Mouse (Mus musculus) G1E (cell line): ENCODE results near the gene Clcn2. TPM values are rescaled to one million over a fixed set of nuclear protein-coding genes. Genes with fewer than 3 reads are reported as not detected.

Experiments used
- ATAC-seq: 2 replicates; pipeline ENCODE4 v1.8.0; 2016; ENCODE audit warnings: mild to moderate bottlenecking; ENCODE audit not compliant: insufficient number of reproducible peaks, poor library complexity, low FRiP score, severe bottlenecking; ENCODE audit errors: extremely low read depth
- DNase-seq: peaks from one replicate; pipeline ENCODE4 v3.0.0; 2012; ENCODE audit warnings: low spot score
- H3K27me3 ChIP-seq: 2 replicates; pipeline ENCODE4 v1.6.1; 2012; ENCODE audit warnings: mild to moderate bottlenecking, low read length, inconsistent platforms; ENCODE audit not compliant: insufficient read depth
- H3K36me3 ChIP-seq: replicated peaks from 2 replicates; pipeline ENCODE3; 2012; ENCODE audit warnings: mild to moderate bottlenecking, inconsistent platforms
- H3K4me1 ChIP-seq: 2 replicates; pipeline ENCODE4 v1.6.1; 2012; ENCODE audit warnings: low read depth, low read length, inconsistent platforms, mixed read lengths; ENCODE audit not compliant: insufficient read depth
- H3K4me3 ChIP-seq: 2 replicates; pipeline ENCODE4 v1.5.1; 2012; ENCODE audit warnings: low read depth, mild to moderate bottlenecking, inconsistent platforms, low read length, moderate library complexity, mixed read lengths
- H3K9me3 ChIP-seq: replicated peaks from 2 replicates; pipeline ENCODE4 v1.6.1; 2012; ENCODE audit warnings: inconsistent platforms
- CTCF ChIP-seq: IDR thresholded peaks from 2 replicates; pipeline ENCODE4 v1.5.1; 2012; ENCODE audit warnings: low read depth, low read length, inconsistent platforms, mixed read lengths
- GATA1 ChIP-seq: IDR thresholded peaks from 2 replicates; pipeline ENCODE4 v1.6.1; 2012; ENCODE audit warnings: borderline replicate concordance, low read length, inconsistent platforms, mixed read lengths
- GATA2 ChIP-seq: IDR thresholded peaks from 2 replicates; pipeline ENCODE4 v1.6.1; 2012; ENCODE audit warnings: low read depth, low read length, inconsistent platforms, borderline replicate concordance
- POLR2AphosphoS5 ChIP-seq: IDR thresholded peaks from 2 replicates; pipeline ENCODE4 v1.6.1; 2012; ENCODE audit warnings: low read depth, low read length, inconsistent platforms; ENCODE audit not compliant: insufficient replicate concordance
- TAL1 ChIP-seq: conservative IDR thresholded peaks from 2 replicates; pipeline ENCODE4 v1.6.1; 2012; ENCODE audit warnings: low read depth, low read length, inconsistent platforms, mixed read lengths
- polyA plus RNA-seq: library from polyadenylated mRNA; stranded (reverse); fragments of >175 nt; gene quantifications from 2 replicates; pipeline ENCODE4 v1.2.3, GENCODE M21; 2012
- total RNA-seq, 2 experiments: library from RNA; stranded (forward) in 1 of 2; stranded (reverse) in 1 of 2; fragments of 200-1000 nt in 1 of 2; fragments of >200 nt in 1 of 2; fragmentation: Nextera tagmentation in 1 of 2; gene quantifications; 2 replicates each; pipeline ENCODE4 v1.2.3; 2014 to 2017

The Clcn2 gene
- total and polyA plus RNA-seq, 3 experiments = 16.4 to 55.5 (median 25.8) TPM

DNA sequence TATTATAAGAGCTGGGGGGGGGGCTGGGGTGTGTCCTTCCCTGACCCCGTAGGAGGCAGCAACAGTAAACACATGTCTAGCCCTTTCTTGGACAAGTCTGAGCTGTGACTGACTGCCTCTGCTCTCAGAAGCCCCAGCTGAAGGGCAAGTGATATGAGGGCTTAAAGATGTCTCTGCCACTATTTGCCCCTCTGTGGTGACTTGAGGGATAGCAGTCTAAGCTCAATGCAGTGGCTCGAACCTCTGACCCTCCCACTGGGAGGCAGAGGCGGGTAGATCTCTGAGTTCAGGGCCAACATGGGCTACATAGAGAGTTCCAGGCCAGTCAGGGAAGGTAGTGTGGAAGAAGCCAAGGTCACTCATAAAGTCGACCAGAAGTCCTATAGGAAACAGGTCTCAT lies 6.7 kb downstream of the Clcn2 start:
- no peak for DNase-seq
- peaks cover 87% of the 10 kb centered on the region for H3K36me3 ChIP-seq
- H3K27me3 ChIP-seq = no peaks in the 10 kb centered on the region
- H3K4me3 ChIP-seq = no peak overlapping the region
- TF ChIP-seq GATA1 = no peak
- TF ChIP-seq CTCF = 0 out of 2 replicates have a peak, but pooled peaks have one; percentile 12
- H3K9me3 ChIP-seq = no peaks in the 10 kb centered on the region
- no peak for ATAC-seq
- H3K4me1 ChIP-seq = peaks cover 98% of the 10 kb centered on the region

DNA sequence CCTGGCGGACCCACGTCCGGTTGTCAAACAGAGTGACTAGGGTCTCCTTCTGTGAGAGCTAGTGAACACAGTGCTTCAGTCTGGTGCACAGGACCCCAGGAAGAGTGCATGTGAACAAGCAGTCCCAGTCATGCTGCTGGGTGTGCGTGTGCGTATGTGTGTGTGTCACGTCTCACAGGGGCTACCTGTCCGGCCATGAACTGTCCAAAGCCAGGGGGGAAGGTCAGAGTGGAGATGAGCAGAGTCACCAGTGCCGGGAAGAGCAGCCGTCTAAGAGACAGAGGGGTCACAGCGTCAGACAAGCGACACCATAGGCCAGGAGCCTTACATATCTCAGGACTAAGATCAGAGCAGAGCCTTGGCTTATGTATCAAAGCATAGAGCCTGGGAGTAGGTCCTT lies 7.2 kb downstream of the Clcn2 start:
- DNase-seq (no peak), ATAC-seq (no peak)
- Histone ChIP-seq H3K4me3 (peak overlapping the region; percentile 24; the same call in 1 of the 2 replicates), H3K4me1 (peaks cover 99% of the 10 kb centered on the region), H3K36me3 (peaks cover 91% of the 10 kb centered on the region), H3K27me3 (no peaks in the 10 kb centered on the region), H3K9me3 (no peaks in the 10 kb centered on the region)
- TF ChIP-seq CTCF (no peak), POLR2AphosphoS5 (no peak), GATA1 (no peak), GATA2 (no peak), TAL1 (no peak)

DNA sequence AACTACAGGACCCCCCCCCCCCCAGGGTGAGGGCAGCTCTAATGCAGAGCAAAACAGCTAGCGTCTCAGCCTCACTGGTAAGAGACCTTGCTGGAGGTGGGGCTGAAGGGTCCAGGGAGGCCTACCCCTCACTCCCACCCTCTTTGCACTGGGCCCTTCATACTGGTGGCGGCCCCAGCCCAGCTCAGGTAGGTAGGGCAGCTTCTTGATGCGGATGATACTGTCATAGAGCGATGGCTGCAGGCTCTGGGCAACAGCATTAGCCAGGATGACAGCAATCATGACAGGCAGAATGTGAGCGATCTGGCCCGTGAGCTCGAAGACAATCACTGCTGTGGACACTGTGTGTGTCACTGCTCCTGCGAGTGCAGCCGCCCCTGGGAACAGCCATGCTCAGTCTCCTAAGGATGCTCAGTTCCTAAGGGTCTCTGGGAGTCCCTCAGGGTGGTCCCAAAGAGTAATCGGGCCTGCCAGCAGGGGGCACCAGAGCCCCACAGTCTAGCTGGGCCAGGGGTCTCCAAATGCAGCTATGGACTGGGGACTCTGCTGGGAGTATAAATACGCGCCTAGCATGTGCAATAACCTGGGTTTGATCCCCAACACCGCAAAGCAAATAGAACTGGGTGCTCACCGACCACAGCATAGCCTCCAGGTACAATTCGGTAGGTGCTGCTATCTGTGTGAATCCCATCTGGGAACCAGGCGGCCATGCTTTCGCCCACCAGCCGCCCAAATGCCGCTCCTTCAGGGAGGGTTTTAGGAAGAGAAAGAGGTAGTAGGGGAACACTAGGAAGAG lies 8.4 kb downstream of the Clcn2 start:
- no peaks in the 10 kb centered on the region for H3K9me3 ChIP-seq
- TF ChIP-seq GATA1 (no peak), CTCF (peak; percentile 73)
- H3K27me3 ChIP-seq = no peaks in the 10 kb centered on the region
- DNase-seq (no peak), ATAC-seq (no peak)
- H3K4me3 ChIP-seq = no peak overlapping the region
- peaks cover 100% of the 10 kb centered on the region for H3K4me1 ChIP-seq
- peaks cover 98% of the 10 kb centered on the region for H3K36me3 ChIP-seq

DNA sequence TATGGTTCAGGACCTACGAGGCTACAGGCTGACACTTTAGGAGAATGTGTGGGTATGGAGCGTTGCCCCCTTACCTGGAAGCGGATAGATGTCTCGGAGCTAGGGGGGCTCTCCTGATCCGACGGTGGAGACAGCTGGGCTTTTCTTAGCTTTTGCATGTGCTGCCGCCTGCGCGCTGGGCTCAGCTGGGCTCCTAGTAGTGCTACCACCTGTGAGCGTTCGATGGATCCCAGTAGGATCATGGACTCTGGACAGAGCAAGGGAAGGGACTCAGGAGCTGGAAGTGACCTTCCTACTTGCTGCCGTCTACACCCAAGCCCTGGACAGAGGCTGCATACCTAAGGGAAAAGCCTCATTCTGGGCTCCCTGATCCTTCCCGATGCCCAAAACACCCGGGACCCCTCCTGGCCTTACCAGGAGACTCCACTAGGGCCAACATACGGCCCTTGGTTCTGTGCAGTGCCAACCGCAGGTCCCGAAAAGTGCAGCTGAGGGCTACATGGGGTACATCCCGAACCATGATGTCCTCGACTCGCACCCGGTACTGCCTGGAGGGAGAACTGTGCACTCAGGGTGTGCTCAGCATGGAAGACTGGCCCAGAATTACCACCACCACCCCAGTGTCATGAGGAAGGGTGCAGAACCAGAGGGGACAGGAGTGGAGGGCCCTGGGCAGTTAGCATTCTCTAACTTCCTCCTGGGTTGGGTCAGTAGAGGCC lies 9.2 kb downstream of the Clcn2 start:
- ATAC-seq = no peak
- H3K4me1 ChIP-seq = peaks cover 100% of the 10 kb centered on the region
- peaks cover 92% of the 10 kb centered on the region for H3K36me3 ChIP-seq
- peak overlapping the region; percentile 53; the same call in 1 of the 2 replicates for H3K4me3 ChIP-seq
- no peak for DNase-seq
- H3K9me3 ChIP-seq = no peaks in the 10 kb centered on the region
- H3K27me3 ChIP-seq = no peaks in the 10 kb centered on the region
- TF ChIP-seq TAL1 (no peak), GATA1 (no peak), CTCF (no peak)

DNA sequence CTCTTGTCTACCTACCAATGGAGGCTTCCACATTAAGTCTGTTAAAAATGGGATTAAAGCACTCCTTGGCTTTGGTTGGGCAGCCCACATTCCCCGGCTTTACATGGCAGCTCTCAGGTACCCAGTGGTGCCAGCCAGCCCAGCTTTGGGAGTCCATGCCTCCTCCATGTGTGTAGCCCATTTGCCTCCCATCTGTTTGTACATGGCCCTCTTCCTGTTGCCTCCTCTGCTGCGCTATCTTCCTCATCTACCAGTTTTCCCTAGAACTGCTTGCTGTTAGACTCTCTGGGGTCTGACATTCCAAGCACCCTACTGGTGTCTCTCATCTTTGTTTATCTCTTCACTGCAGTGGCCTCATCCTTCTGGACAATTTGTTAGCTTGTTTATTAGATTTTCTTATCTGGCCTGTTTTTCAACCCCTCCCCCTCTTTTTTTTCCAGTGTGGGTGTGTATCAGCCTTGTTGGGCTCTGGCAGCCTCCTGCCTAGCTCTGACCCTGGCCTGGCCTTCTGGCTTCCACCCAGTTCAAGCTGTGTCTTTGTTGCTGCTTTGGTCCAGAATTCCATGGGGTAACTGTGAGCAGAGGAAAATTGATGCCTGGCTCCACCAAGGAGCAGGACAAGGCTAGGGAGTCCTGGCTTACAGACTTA lies 11.0 kb downstream of the Clcn2 start:
- Histone ChIP-seq H3K4me1 (peaks cover 99% of the 10 kb centered on the region), H3K27me3 (no peaks in the 10 kb centered on the region), H3K36me3 (peaks cover 90% of the 10 kb centered on the region), H3K9me3 (no peaks in the 10 kb centered on the region), H3K4me3 (peak overlapping the region; percentile 50; the same call in 1 of the 2 replicates)
- ATAC-seq = peak; percentile 11
- peak; percentile 35; the same call in 1 of the 2 replicates for TF ChIP-seq TAL1
- no peak for TF ChIP-seq POLR2AphosphoS5
- TF ChIP-seq GATA1 = no peak
- TF ChIP-seq GATA2 = peak; percentile 70; the same call in 1 of the 2 replicates
- no peak for TF ChIP-seq CTCF
- peak; percentile 52 for DNase-seq

DNA sequence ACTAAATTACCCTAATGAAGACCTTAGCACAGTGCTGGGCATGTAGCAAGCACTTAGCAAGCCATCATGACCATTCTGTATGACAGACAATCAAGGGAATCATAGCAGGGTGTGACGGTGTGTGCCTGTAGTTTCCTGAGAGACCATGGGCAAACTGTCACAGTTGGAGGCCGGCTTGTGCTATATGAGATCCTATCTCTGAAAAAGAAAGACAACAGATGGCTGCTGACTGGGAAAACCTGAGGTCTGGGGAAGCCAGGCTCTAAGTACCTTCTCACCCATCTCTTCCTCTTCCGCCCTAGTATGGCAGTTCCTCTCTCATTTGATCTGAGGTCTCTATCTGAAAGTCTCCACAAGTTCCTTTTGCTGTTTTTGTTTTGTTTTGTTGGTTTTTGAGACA lies 11.8 kb downstream of the Clcn2 start:
- no peak overlapping the region; the same call in 1 of the 2 replicates for H3K4me3 ChIP-seq
- no peak for TF ChIP-seq TAL1
- no peak for TF ChIP-seq CTCF
- no peak for TF ChIP-seq GATA1
- TF ChIP-seq POLR2AphosphoS5 = no peak
- TF ChIP-seq GATA2 = no peak
- H3K4me1 ChIP-seq = peaks cover 96% of the 10 kb centered on the region
- no peaks in the 10 kb centered on the region for H3K27me3 ChIP-seq
- 0 out of 2 replicates have a peak, but pooled peaks have one; percentile 24 for ATAC-seq
- DNase-seq = peak; percentile 43
- H3K9me3 ChIP-seq = no peaks in the 10 kb centered on the region
- peaks cover 87% of the 10 kb centered on the region for H3K36me3 ChIP-seq
